15 mouse cellular contexts compared by ENCODE assay signal in the genomic region with DNA sequence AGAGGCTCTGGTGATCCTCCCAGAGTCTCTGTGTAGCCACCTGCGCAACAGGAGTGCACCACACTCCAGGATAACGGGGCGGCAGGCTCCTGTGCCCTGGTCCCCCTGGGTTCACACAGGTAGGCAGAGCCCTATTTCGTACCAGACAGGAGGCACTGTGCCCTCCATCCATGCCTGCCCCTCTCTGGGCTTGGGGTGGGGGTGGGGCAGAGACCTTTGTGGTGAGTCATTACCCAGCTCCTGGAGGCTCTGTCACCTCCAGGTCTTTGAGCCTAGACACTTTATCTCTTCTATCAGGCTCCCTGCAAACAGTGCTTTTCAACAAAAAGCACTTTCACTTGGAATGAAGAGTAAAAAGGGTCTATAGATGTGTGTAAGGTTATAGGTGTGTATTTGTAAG. TPM values are rescaled to one million over a fixed set of nuclear protein-coding genes. Genes with fewer than 3 reads are reported as not detected.
DNase-seq lines count a peak whose midpoint lies in the region; ATAC-seq and TF ChIP-seq lines count a peak whose summit lies in the region.
"Had no signal": no experiment of that assay in that cellular context is flagged by ENCODE, and none has a peak within 500 bp of the region (broad histone marks: within the 10 kb centered on the region; RNA-seq: fewer than 3 reads in every experiment).

No protein-coding gene starts in this region.

- peaks cover 42% of the 10 kb centered on the region for H3K27me3 ChIP-seq in heart, embryonic 10.5 days (ENCODE audit: insufficient read depth, poor library complexity, severe bottlenecking)
- peaks cover 9% of the 10 kb centered on the region for H3K27me3 ChIP-seq in limb, embryonic 12.5 days
- peaks cover 15% of the 10 kb centered on the region; the same call in 1 of the 2 replicates for H3K27me3 ChIP-seq in limb, embryonic 10.5 days (ENCODE audit: low read depth, poor library complexity, severe bottlenecking)
- no peaks in the 10 kb centered on the region for H3K27me3 ChIP-seq in intestine, embryonic 16.5 days (replicated peaks; ENCODE audit: control insufficient read depth, insufficient read depth, low read length)
- H3K27me3 ChIP-seq in liver, postnatal 0 days (ENCODE audit: insufficient read depth, low read length), result no peaks in the 10 kb centered on the region

- H3K4me1 ChIP-seq in heart, embryonic 10.5 days, result peaks cover 23% of the 10 kb centered on the region
- peaks cover 18% of the 10 kb centered on the region for H3K4me1 ChIP-seq in limb, embryonic 12.5 days (replicated peaks)
- peaks cover 46% of the 10 kb centered on the region for H3K4me1 ChIP-seq in limb, embryonic 10.5 days
- peaks cover 16% of the 10 kb centered on the region for H3K4me1 ChIP-seq in intestine, embryonic 16.5 days (ENCODE audit: control insufficient read depth, insufficient read depth, low read length)
- H3K4me1 ChIP-seq in liver, postnatal 0 days (ENCODE audit: insufficient read depth), result peaks cover 21% of the 10 kb centered on the region
- H3K4me1 ChIP-seq: midbrain, embryonic 12.5 days had no signal

- no peak for TF ChIP-seq CTCF in liver, postnatal 0 days (IDR thresholded peaks at IDR 0.05; ENCODE audit: low read depth)

- H3K27ac ChIP-seq in heart, embryonic 10.5 days, result no peak overlapping the region
- H3K27ac ChIP-seq in limb, embryonic 12.5 days, result no peak overlapping the region
- H3K27ac ChIP-seq in limb, embryonic 10.5 days, result no peak overlapping the region
- peak overlapping the region; percentile 37; the same call in 1 of the 2 replicates for H3K27ac ChIP-seq in intestine, embryonic 16.5 days (ENCODE audit: low read length)
- H3K27ac ChIP-seq in liver, postnatal 0 days (ENCODE audit: low read depth), result peak overlapping the region; percentile 35; the same call in 1 of the 2 replicates
- H3K27ac ChIP-seq: midbrain, embryonic 12.5 days had no signal

- peak overlapping the region; percentile 10; the same call in 1 of the 2 replicates for H3K4me2 ChIP-seq in limb, embryonic 12.5 days
- H3K4me2 ChIP-seq in intestine, embryonic 16.5 days (ENCODE audit: low read depth, low read length), result peak overlapping the region; percentile 37
- peak overlapping the region; percentile 55 for H3K4me2 ChIP-seq in liver, postnatal 0 days (ENCODE audit: low read depth, low read length)
- H3K4me2 ChIP-seq: midbrain, embryonic 12.5 days had no signal

- WGBS in heart, embryonic 10.5 days, result 9% methylated on average over 4 of the region's 4 CpGs
- WGBS in limb, embryonic 12.5 days, result 21% methylated on average over 4 of the region's 4 CpGs
- 15% methylated on average over 4 of the region's 4 CpGs for WGBS in limb, embryonic 10.5 days
- 11% methylated on average over 4 of the region's 4 CpGs for WGBS in intestine, embryonic 16.5 days
- WGBS in liver, postnatal 0 days (ENCODE audit: insufficient replicate concordance), result 48% methylated on average over 4 of the region's 4 CpGs

- peak overlapping the region; percentile 36 for H3K4me3 ChIP-seq in heart, embryonic 10.5 days
- no peak overlapping the region for H3K4me3 ChIP-seq in limb, embryonic 12.5 days (replicated peaks)
- H3K4me3 ChIP-seq in limb, embryonic 10.5 days, result no peak overlapping the region
- peak overlapping the region; percentile 37 for H3K4me3 ChIP-seq in intestine, embryonic 16.5 days (ENCODE audit: low read length)
- peak overlapping the region; percentile 38 for H3K4me3 ChIP-seq in liver, postnatal 0 days (ENCODE audit: low read depth, low read length)
- H3K4me3 ChIP-seq: midbrain, embryonic 12.5 days had no signal

- no peak for DNase-seq in heart, embryonic 10.5 days (ENCODE audit: low spot score)
- no peak for DNase-seq in heart, adult 8-10 months (ENCODE audit: low spot score)
- DNase-seq in limb, embryonic 10.5 days (ENCODE audit: low spot score), result no peak
- peak; percentile 44 for DNase-seq in liver, postnatal 0 days
- DNase-seq in T-cell, adult 2 months (ENCODE audit: low spot score), result no peak
- no peak for DNase-seq in layer of hippocampus, adult 9-10 months (ENCODE audit: low spot score)
- DNase-seq: adrenal gland, adult 2 months; cerebellum, adult 9-10 months; embryo, embryonic 11 days; heart, postnatal 4 days; right cerebral cortex, postnatal 14 days; thymus, postnatal 36 days had no signal

- no peaks in the 10 kb centered on the region for H3K9me3 ChIP-seq in heart, embryonic 10.5 days
- H3K9me3 ChIP-seq in limb, embryonic 12.5 days, result no peaks in the 10 kb centered on the region
- no peaks in the 10 kb centered on the region for H3K9me3 ChIP-seq in limb, embryonic 10.5 days (replicated peaks)
- H3K9me3 ChIP-seq in intestine, embryonic 16.5 days (ENCODE audit: control insufficient read depth, low read length), result no peaks in the 10 kb centered on the region
- no peaks in the 10 kb centered on the region for H3K9me3 ChIP-seq in liver, postnatal 0 days (ENCODE audit: low read length)
- H3K9me3 ChIP-seq: midbrain, embryonic 12.5 days had no signal

- ATAC-seq in limb, embryonic 12.5 days (ENCODE audit: insufficient number of reproducible peaks, insufficient read depth, low FRiP score, low TSS enrichment, low read depth), result no peak
- ATAC-seq in intestine, embryonic 16.5 days, result peak; percentile 32
- ATAC-seq in liver, postnatal 0 days, result peak; percentile 32; the same call in 1 of the 2 replicates

- no peaks in the 10 kb centered on the region for H3K36me3 ChIP-seq in heart, embryonic 10.5 days
- no peaks in the 10 kb centered on the region for H3K36me3 ChIP-seq in limb, embryonic 12.5 days
- no peaks in the 10 kb centered on the region for H3K36me3 ChIP-seq in limb, embryonic 10.5 days
- H3K36me3 ChIP-seq in intestine, embryonic 16.5 days (ENCODE audit: control insufficient read depth, insufficient read depth, low read length), result no peaks in the 10 kb centered on the region
- no peaks in the 10 kb centered on the region for H3K36me3 ChIP-seq in liver, postnatal 0 days (replicated peaks; ENCODE audit: insufficient read depth, low read length)
- H3K36me3 ChIP-seq: midbrain, embryonic 12.5 days had no signal

- H3K9ac ChIP-seq in limb, embryonic 12.5 days (replicated peaks), result no peak overlapping the region
- H3K9ac ChIP-seq in intestine, embryonic 16.5 days (ENCODE audit: low read depth, low read length), result peak overlapping the region; percentile 33; the same call in 1 of the 2 replicates
- 0 out of 2 replicates have a peak overlapping the region, but pooled peaks have one; percentile 16 for H3K9ac ChIP-seq in liver, postnatal 0 days (replicated peaks)
- H3K9ac ChIP-seq: midbrain, embryonic 12.5 days had no signal

- TF ChIP-seq EP300 in liver, postnatal 0 days (IDR thresholded peaks at IDR 0.05; ENCODE audit: low read depth), result no peak

RNA-seq across cellular contexts. Expression of a gene that starts 7.4 kb away (rescaled TPM):
- polyA plus RNA-seq in heart, embryonic 10.5 days (2016; fragmentation: Nextera tagmentation; extraction: Ambion mirVana), result 0.27 and 1.9 TPM in 2 replicates
- total RNA-seq in heart, adult 8-10 months (2022), result not detected
- polyA plus RNA-seq in limb, embryonic 12.5 days (2016; fragmentation: Nextera tagmentation; extraction: Ambion mirVana), result 0.79 and 0.88 TPM in 2 replicates
- polyA plus RNA-seq in limb, embryonic 10.5 days (2016; fragmentation: Nextera tagmentation; extraction: Ambion mirVana), result 1.3 and 2.3 TPM in 2 replicates
- 115 and 144 TPM in 2 replicates for polyA plus RNA-seq in intestine, embryonic 16.5 days (2015; fragmentation: Nextera tagmentation; extraction: Ambion mirVana)
- polyA plus RNA-seq in liver, postnatal 0 days (2015; fragmentation: Nextera tagmentation; extraction: Ambion mirVana), result 27.4 and 28.6 TPM in 2 replicates
- total RNA-seq: adrenal gland, adult 2 months had no signal

RNA-seq across cellular contexts. Expression of a gene that starts 8.7 kb away (rescaled TPM):
- 0.78 and 1.1 TPM in 2 replicates for polyA plus RNA-seq in heart, embryonic 10.5 days (2016; fragmentation: Nextera tagmentation; extraction: Ambion mirVana)
- 1 to 10 TPM in 2 of 4 experiments, under 1 TPM in 2; 0.79 to 1.6 (median 0.97) TPM for total RNA-seq in heart, adult 8-10 months (2022)
- 0.93 and 1.3 TPM in 2 replicates for polyA plus RNA-seq in limb, embryonic 12.5 days (2016; fragmentation: Nextera tagmentation; extraction: Ambion mirVana)
- polyA plus RNA-seq in limb, embryonic 10.5 days (2016; fragmentation: Nextera tagmentation; extraction: Ambion mirVana), result 0.74 and 0.93 TPM in 2 replicates
- 1.9 and 2.7 TPM in 2 replicates for polyA plus RNA-seq in intestine, embryonic 16.5 days (2015; fragmentation: Nextera tagmentation; extraction: Ambion mirVana)
- 0.05 and 0.06 TPM in 2 replicates for polyA plus RNA-seq in liver, postnatal 0 days (2015; fragmentation: Nextera tagmentation; extraction: Ambion mirVana)

RNA-seq across cellular contexts. Expression of a gene that starts 20.3 kb away (rescaled TPM):
- 1.4 and 4.9 TPM in 2 replicates for polyA plus RNA-seq in heart, embryonic 10.5 days (2016; fragmentation: Nextera tagmentation; extraction: Ambion mirVana)
- 1 to 10 TPM; 3.4 to 4.9 (median 4.9) TPM for total RNA-seq in heart, adult 8-10 months (2022)
- polyA plus RNA-seq in limb, embryonic 12.5 days (2016; fragmentation: Nextera tagmentation; extraction: Ambion mirVana), result 0.70 and 1.1 TPM in 2 replicates
- 0.33 and 0.69 TPM in 2 replicates for polyA plus RNA-seq in limb, embryonic 10.5 days (2016; fragmentation: Nextera tagmentation; extraction: Ambion mirVana)
- 8.6 and 8.8 TPM in 2 replicates for polyA plus RNA-seq in intestine, embryonic 16.5 days (2015; fragmentation: Nextera tagmentation; extraction: Ambion mirVana)
- 0.81 and 1.4 TPM in 2 replicates for polyA plus RNA-seq in liver, postnatal 0 days (2015; fragmentation: Nextera tagmentation; extraction: Ambion mirVana)

RNA-seq across cellular contexts. Expression of a gene that starts 51.1 kb away (rescaled TPM):
- 24.0 and 28.8 TPM in 2 replicates for polyA plus RNA-seq in heart, embryonic 10.5 days (2016; fragmentation: Nextera tagmentation; extraction: Ambion mirVana)
- 10 to 100 TPM; 34.0 to 37.2 (median 36.1) TPM for total RNA-seq in heart, adult 8-10 months (2022)
- polyA plus RNA-seq in limb, embryonic 12.5 days (2016; fragmentation: Nextera tagmentation; extraction: Ambion mirVana), result 24.0 and 30.0 TPM in 2 replicates
- 26.1 and 32.3 TPM in 2 replicates for polyA plus RNA-seq in limb, embryonic 10.5 days (2016; fragmentation: Nextera tagmentation; extraction: Ambion mirVana)
- 55.5 and 63.0 TPM in 2 replicates for polyA plus RNA-seq in intestine, embryonic 16.5 days (2015; fragmentation: Nextera tagmentation; extraction: Ambion mirVana)
- 45.2 and 45.6 TPM in 2 replicates for polyA plus RNA-seq in liver, postnatal 0 days (2015; fragmentation: Nextera tagmentation; extraction: Ambion mirVana)

RNA-seq across cellular contexts. Expression of a gene that starts 51.5 kb away (rescaled TPM):
- polyA plus RNA-seq in heart, embryonic 10.5 days (2016; fragmentation: Nextera tagmentation; extraction: Ambion mirVana), result 139 and 148 TPM in 2 replicates
- 10 to 100 TPM; 64.0 to 72.6 (median 68.3) TPM for total RNA-seq in heart, adult 8-10 months (2022)
- polyA plus RNA-seq in limb, embryonic 12.5 days (2016; fragmentation: Nextera tagmentation; extraction: Ambion mirVana), result 179 and 203 TPM in 2 replicates
- polyA plus RNA-seq in limb, embryonic 10.5 days (2016; fragmentation: Nextera tagmentation; extraction: Ambion mirVana), result 255 and 295 TPM in 2 replicates
- 136 and 144 TPM in 2 replicates for polyA plus RNA-seq in intestine, embryonic 16.5 days (2015; fragmentation: Nextera tagmentation; extraction: Ambion mirVana)
- polyA plus RNA-seq in liver, postnatal 0 days (2015; fragmentation: Nextera tagmentation; extraction: Ambion mirVana), result 51.9 and 58.8 TPM in 2 replicates

Comparison
In these comparisons a context has a peak if more than half of its experiments do, and no peak if none do; other contexts are left out.
1. H3K27ac ChIP-seq: peak in intestine, embryonic 16.5 days (single experiment) and liver, postnatal 0 days (single experiment); none in heart, embryonic 10.5 days (single experiment), limb, embryonic 12.5 days (single experiment) and limb, embryonic 10.5 days (single experiment).
2. H3K4me3 ChIP-seq: peak in heart, embryonic 10.5 days (single experiment), intestine, embryonic 16.5 days (single experiment) and liver, postnatal 0 days (single experiment); none in limb, embryonic 12.5 days (single experiment) and limb, embryonic 10.5 days (single experiment).
3. Peak in every context shown above with its lines, with median percentiles within 50 percentile points of each other: H3K4me2 ChIP-seq.